Mouse (Mus musculus): ENCODE data around the gene Mical3. TPM values are rescaled to one million over a fixed set of nuclear protein-coding genes. Genes with fewer than 3 reads are reported as not detected.
A peak's percentile ranks its signal among the peaks of the same experiment; 100 is the strongest.

Gene Mical3
- polyA plus RNA-seq, 2 experiments, result 13.3 to 17.3 TPM

DNA sequence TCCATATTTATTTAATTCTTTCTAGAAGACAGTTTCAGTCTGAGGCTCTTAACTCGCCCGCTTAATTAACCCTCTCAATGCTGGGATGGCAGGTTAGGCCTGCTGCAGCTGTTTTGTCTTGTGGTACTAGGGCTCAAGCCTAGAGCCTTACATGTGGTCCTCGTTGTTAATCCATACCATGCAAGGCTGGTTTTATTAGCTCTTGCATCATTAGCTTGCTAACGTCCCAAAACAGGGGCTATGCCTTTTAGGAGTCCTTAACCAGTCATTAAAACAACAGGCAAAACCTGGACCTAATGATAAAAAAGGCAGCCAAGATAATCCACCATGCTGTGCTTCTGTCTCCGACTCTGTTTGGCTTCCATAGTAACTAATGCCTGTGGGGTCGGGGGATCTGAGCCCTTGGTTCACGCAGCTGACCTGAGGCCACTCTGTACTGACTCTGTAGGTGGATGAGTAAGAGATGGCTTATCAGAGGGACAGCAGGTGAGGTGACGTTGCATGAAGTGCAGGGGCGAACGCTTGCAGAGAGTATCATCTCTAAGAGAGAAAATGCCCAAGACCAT, 104.7 kb downstream of the Mical3 start:
- Histone ChIP-seq H3K4me3 (replicated peaks; ENCODE audit: low read length) (no peak overlapping the region), H3K36me3 (ENCODE audit: control insufficient read depth, insufficient read depth, low read length) (peaks cover 46% of the 10 kb centered on the region), H3K27me3 (ENCODE audit: control insufficient read depth, insufficient read depth, low read length) (no peaks in the 10 kb centered on the region), H3K9me3 (ENCODE audit: control insufficient read depth, low read length) (no peaks in the 10 kb centered on the region), H3K4me2 (replicated peaks; ENCODE audit: low read depth, low read length, severe bottlenecking) (no peak overlapping the region), H3K9ac (ENCODE audit: low read depth, low read length, severe bottlenecking) (no peak overlapping the region), H3K4me1 (ENCODE audit: control insufficient read depth, insufficient read depth, low read length) (peaks cover 16% of the 10 kb centered on the region), H3K27ac (replicated peaks; ENCODE audit: low read depth, low read length) (no peak overlapping the region)
- ATAC-seq (ENCODE audit: low FRiP score, low read depth) (peak; percentile 74), DNase-seq (ENCODE audit: low spot score) (no peak)
- no peak for TF ChIP-seq POLR2A (IDR thresholded peaks at IDR 0.05; ENCODE audit: borderline replicate concordance, extremely low read depth, insufficient read depth, insufficient read length)
- 24% methylated on average over 10 of the region's 10 CpGs for whole genome bisulfite sequencing

DNA sequence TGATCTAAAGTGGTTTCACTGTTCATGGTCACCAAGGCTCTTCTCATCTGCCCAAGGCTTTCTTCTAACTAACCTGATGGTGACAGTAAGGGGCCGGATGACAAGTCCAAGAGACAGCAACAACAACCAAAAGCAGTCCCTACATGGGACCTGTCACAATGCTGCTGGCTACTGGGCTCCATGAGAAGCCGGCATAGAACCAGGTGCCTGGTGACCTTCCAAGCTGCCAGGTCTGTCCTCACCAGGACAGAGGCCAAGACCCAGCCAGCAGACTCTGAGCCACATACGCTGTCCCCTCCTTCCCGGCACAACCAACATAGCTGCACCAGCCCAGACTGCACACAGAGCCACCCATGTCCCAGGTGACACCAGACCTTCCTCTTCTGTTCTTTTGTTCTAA, 112.7 kb downstream of the Mical3 start:
- TF ChIP-seq POLR2A (IDR thresholded peaks at IDR 0.05; ENCODE audit: borderline replicate concordance, extremely low read depth, insufficient read depth, insufficient read length), result no peak
- H3K9ac ChIP-seq (ENCODE audit: low read depth, low read length, severe bottlenecking), result no peak overlapping the region
- no peak overlapping the region for H3K4me3 ChIP-seq (replicated peaks; ENCODE audit: low read length)
- ATAC-seq (ENCODE audit: low FRiP score, low read depth) (no peak), DNase-seq (ENCODE audit: low spot score) (no peak)
- no peaks in the 10 kb centered on the region for H3K9me3 ChIP-seq (ENCODE audit: control insufficient read depth, low read length)
- WGBS, result 88% methylated on average over 4 of the region's 4 CpGs
- H3K4me2 ChIP-seq (replicated peaks; ENCODE audit: low read depth, low read length, severe bottlenecking), result no peak overlapping the region
- no peak overlapping the region for H3K27ac ChIP-seq (replicated peaks; ENCODE audit: low read depth, low read length)
- no peaks in the 10 kb centered on the region for H3K4me1 ChIP-seq (ENCODE audit: control insufficient read depth, insufficient read depth, low read length)
- no peaks in the 10 kb centered on the region for H3K27me3 ChIP-seq (ENCODE audit: control insufficient read depth, insufficient read depth, low read length)
- H3K36me3 ChIP-seq (ENCODE audit: control insufficient read depth, insufficient read depth, low read length), result peaks cover 41% of the 10 kb centered on the region

DNA sequence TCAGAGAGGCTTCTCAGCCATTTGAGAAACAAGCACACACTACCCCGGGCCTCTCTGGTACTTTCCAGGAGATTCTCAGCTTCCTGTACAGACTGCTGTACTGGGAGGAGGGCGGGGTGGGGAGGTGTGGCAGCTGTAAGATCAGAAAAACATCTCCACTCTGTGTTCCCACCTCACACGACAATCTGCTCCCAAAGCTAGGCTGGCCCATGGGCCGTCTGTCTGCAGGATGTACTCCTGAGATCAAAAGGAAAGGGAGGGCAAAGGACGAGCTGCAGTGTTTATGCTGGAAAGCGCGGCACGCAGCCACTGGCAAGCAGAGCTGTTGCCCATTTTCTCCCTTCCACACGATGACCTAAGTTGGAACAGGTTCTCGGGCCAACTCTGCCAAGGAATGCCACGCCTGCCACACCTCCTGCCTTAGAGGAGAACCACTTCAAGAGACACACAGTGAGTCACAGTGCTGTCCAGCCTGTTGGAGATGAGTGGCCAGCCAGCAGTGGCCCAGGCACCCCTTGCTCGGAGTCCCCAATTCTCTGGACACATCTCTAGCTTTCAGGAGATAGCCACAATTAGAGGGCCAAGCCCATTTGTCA, 113.3 kb downstream of the Mical3 start:
- Histone ChIP-seq H3K4me2 (replicated peaks; ENCODE audit: low read depth, low read length, severe bottlenecking) (no peak overlapping the region), H3K9me3 (ENCODE audit: control insufficient read depth, low read length) (no peaks in the 10 kb centered on the region), H3K9ac (ENCODE audit: low read depth, low read length, severe bottlenecking) (no peak overlapping the region), H3K27ac (replicated peaks; ENCODE audit: low read depth, low read length) (no peak overlapping the region), H3K27me3 (ENCODE audit: control insufficient read depth, insufficient read depth, low read length) (no peaks in the 10 kb centered on the region), H3K4me1 (ENCODE audit: control insufficient read depth, insufficient read depth, low read length) (no peaks in the 10 kb centered on the region), H3K4me3 (replicated peaks; ENCODE audit: low read length) (no peak overlapping the region), H3K36me3 (ENCODE audit: control insufficient read depth, insufficient read depth, low read length) (peaks cover 36% of the 10 kb centered on the region)
- DNase-seq (ENCODE audit: low spot score) (no peak), ATAC-seq (ENCODE audit: low FRiP score, low read depth) (no peak)
- 54% methylated on average over 12 of the region's 12 CpGs for WGBS
- TF ChIP-seq POLR2A (IDR thresholded peaks at IDR 0.05; ENCODE audit: borderline replicate concordance, extremely low read depth, insufficient read depth, insufficient read length), result no peak

DNA sequence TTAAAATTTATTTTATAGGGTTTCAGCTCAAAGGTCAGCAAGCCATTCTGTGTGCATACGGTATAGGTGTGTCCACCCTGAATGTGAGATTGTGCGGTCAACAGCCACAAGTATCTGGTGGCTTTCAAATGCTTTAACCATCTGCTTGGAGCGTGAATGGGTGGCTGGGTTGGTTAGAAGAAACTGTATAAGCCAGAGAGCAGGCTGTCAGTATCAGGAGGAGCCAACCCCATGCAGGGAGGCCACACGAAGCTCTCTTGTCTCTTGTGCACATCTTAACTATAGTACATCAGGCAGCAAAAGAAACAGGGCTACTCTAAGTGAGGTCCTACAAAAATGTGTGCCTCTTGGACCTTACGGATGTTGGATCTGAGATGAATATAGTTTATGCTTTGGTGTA, 114.7 kb downstream of the Mical3 start:
- TF ChIP-seq POLR2A (IDR thresholded peaks at IDR 0.05; ENCODE audit: borderline replicate concordance, extremely low read depth, insufficient read depth, insufficient read length), result no peak
- peaks cover 30% of the 10 kb centered on the region for H3K36me3 ChIP-seq (ENCODE audit: control insufficient read depth, insufficient read depth, low read length)

DNA sequence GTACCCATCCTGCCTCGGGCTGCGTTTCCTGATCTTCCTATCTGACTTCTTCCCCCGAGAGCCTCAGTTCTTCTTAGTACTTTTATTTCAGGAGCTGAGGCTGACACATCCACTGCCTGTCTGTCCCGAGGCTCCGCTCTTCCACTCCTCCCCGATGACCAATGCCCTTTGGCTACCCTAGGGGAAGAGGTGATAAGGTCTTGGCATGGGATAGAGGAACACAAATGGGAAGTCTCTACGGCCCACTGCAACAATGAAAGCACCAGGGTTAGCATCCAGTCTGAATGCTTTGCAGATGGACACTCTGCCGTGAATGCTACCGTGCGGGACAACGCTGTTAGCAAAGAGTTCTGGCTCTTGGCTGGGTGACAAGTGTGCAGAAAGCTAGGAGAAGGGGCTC, 116.5 kb downstream of the Mical3 start:
- DNase-seq (ENCODE audit: low spot score) (no peak), ATAC-seq (ENCODE audit: low FRiP score, low read depth) (no peak)
- Histone ChIP-seq H3K36me3 (ENCODE audit: control insufficient read depth, insufficient read depth, low read length) (peaks cover 13% of the 10 kb centered on the region), H3K4me1 (ENCODE audit: control insufficient read depth, insufficient read depth, low read length) (no peaks in the 10 kb centered on the region), H3K9ac (ENCODE audit: low read depth, low read length, severe bottlenecking) (no peak overlapping the region), H3K4me2 (replicated peaks; ENCODE audit: low read depth, low read length, severe bottlenecking) (no peak overlapping the region), H3K9me3 (ENCODE audit: control insufficient read depth, low read length) (no peaks in the 10 kb centered on the region), H3K27ac (replicated peaks; ENCODE audit: low read depth, low read length) (no peak overlapping the region), H3K27me3 (ENCODE audit: control insufficient read depth, insufficient read depth, low read length) (no peaks in the 10 kb centered on the region), H3K4me3 (replicated peaks; ENCODE audit: low read length) (no peak overlapping the region)
- TF ChIP-seq POLR2A (IDR thresholded peaks at IDR 0.05; ENCODE audit: borderline replicate concordance, extremely low read depth, insufficient read depth, insufficient read length), result no peak
- WGBS, result 82% methylated on average over 11 of the region's 11 CpGs

More for the DNA sequence above, 114.7 kb downstream of the Mical3 start:
- ATAC-seq (ENCODE audit: low FRiP score, low read depth) (no peak), DNase-seq (ENCODE audit: low spot score) (no peak)
- H3K9ac ChIP-seq (ENCODE audit: low read depth, low read length, severe bottlenecking), result no peak overlapping the region
- H3K4me1 ChIP-seq (ENCODE audit: control insufficient read depth, insufficient read depth, low read length), result no peaks in the 10 kb centered on the region
- no peak overlapping the region for H3K4me2 ChIP-seq (replicated peaks; ENCODE audit: low read depth, low read length, severe bottlenecking)
- H3K27ac ChIP-seq (replicated peaks; ENCODE audit: low read depth, low read length), result no peak overlapping the region
- WGBS, result 70% methylated on average over 5 of the region's 5 CpGs
- H3K9me3 ChIP-seq (ENCODE audit: control insufficient read depth, low read length), result no peaks in the 10 kb centered on the region
- H3K4me3 ChIP-seq (replicated peaks; ENCODE audit: low read length), result no peak overlapping the region
- H3K27me3 ChIP-seq (ENCODE audit: control insufficient read depth, insufficient read depth, low read length), result no peaks in the 10 kb centered on the region

Measured in limb, embryonic 14.5 days (tissue).